Mouse (Mus musculus) intestine, embryonic 16.5 days (tissue): ENCODE measurements around the gene Ltbr. TPM values are rescaled to one million over a fixed set of nuclear protein-coding genes. Genes with fewer than 3 reads are reported as not detected.

ENCODE experiments used
- ATAC-seq: fragments of 200-750 bp; cut with Nextera tagmentation; 2 replicates; pipeline ENCODE4 v1.8.0; 2017; ENCODE audit warnings: moderate TSS enrichment, moderate library complexity
- H3K27ac ChIP-seq: fragments of 300-500 bp; sonication (generic); 2 replicates; pipeline ENCODE4 v1.5.1; 2014; ENCODE audit warnings: mild to moderate bottlenecking, low read length
- H3K27me3 ChIP-seq: fragments of 300-500 bp; sonication (generic); replicated peaks from 2 replicates; pipeline ENCODE4 v1.6.1; 2014; ENCODE audit warnings: low read length, control low read depth, mixed read lengths; ENCODE audit not compliant: control insufficient read depth, insufficient read depth
- H3K36me3 ChIP-seq: fragments of 300-500 bp; sonication (generic); 2 replicates; pipeline ENCODE4 v1.6.1; 2014; ENCODE audit warnings: low read length, control low read depth; ENCODE audit not compliant: control insufficient read depth, insufficient read depth
- H3K4me1 ChIP-seq: fragments of 300-500 bp; sonication (generic); 2 replicates; pipeline ENCODE4 v1.6.1; 2014; ENCODE audit warnings: low read length, control low read depth, mixed read lengths; ENCODE audit not compliant: control insufficient read depth, insufficient read depth
- H3K4me2 ChIP-seq: fragments of 300-500 bp; sonication (generic); 2 replicates; pipeline ENCODE4 v1.6.1; 2014; ENCODE audit warnings: low read depth, low read length, control low read depth
- H3K4me3 ChIP-seq: fragments of 300-500 bp; sonication (generic); 2 replicates; pipeline ENCODE4 v1.5.1; 2014; ENCODE audit warnings: mild to moderate bottlenecking, low read length
- H3K9ac ChIP-seq: fragments of 300-500 bp; sonication (generic); 2 replicates; pipeline ENCODE4 v1.6.1; 2014; ENCODE audit warnings: low read depth, low read length
- H3K9me3 ChIP-seq: fragments of 300-500 bp; sonication (generic); 2 replicates; pipeline ENCODE4 v1.6.1; 2016; ENCODE audit warnings: low read length, control low read depth; ENCODE audit not compliant: control insufficient read depth
- WGBS: fragments of 180-500 bp; shearing (Covaris S2); extraction: QIAGEN DNeasy Blood & Tissue Kit; methylation state at CpG from one replicate; pipeline ENCODE4 v1.1.7; 2014; 5-methylcytosine and 5-hydroxymethylcytosine counted together
- polyA plus RNA-seq: library from polyadenylated mRNA; unstranded; fragments of >200 nt; fragmentation: Nextera tagmentation; extraction: Ambion mirVana; gene quantifications from 2 replicates; pipeline ENCODE4 v1.2.1, GENCODE M21; 2015

The Ltbr gene
- polyA plus RNA-seq, 1 experiment from 2014 or later, result 106 TPM

- Histone ChIP-seq H3K4me1 (peaks cover 27% of the 10 kb centered on the region), H3K4me2 (no peak overlapping the region), H3K27me3 (no peaks in the 10 kb centered on the region), H3K4me3 (no peak overlapping the region), H3K36me3 (no peaks in the 10 kb centered on the region), H3K9ac (no peak overlapping the region), H3K9me3 (no peaks in the 10 kb centered on the region), H3K27ac (0 out of 2 replicates have a peak overlapping the region, but pooled peaks have one; percentile 29)
- no peak for ATAC-seq
- WGBS, result 66% methylated on average over 9 of the region's 9 CpGs
Observed at GRCm38 (mm10) chr6:125338791-125339660, 25.3 kb upstream of the Ltbr start.

- 77% methylated on average over 2 of the region's 2 CpGs for WGBS
- Histone ChIP-seq H3K4me3 (no peak overlapping the region), H3K9ac (no peak overlapping the region), H3K27ac (no peak overlapping the region), H3K36me3 (no peaks in the 10 kb centered on the region), H3K27me3 (no peaks in the 10 kb centered on the region), H3K4me1 (peaks cover 7% of the 10 kb centered on the region), H3K4me2 (no peak overlapping the region), H3K9me3 (no peaks in the 10 kb centered on the region)
- no peak for ATAC-seq
Observed at GRCm38 (mm10) chr6:125334356-125334755, 20.7 kb upstream of the Ltbr start.

GRCm38 (mm10) chr6:125333112-125333899 lies 19.6 kb upstream of the Ltbr start:
- peaks cover 7% of the 10 kb centered on the region for H3K4me1 ChIP-seq
- H3K27ac ChIP-seq, result no peak overlapping the region
- no peaks in the 10 kb centered on the region for H3K36me3 ChIP-seq
- ATAC-seq, result no peak
- WGBS, result 64% methylated on average over 14 of the region's 14 CpGs
- H3K9ac ChIP-seq, result no peak overlapping the region
- H3K9me3 ChIP-seq, result no peaks in the 10 kb centered on the region
- no peak overlapping the region for H3K4me3 ChIP-seq
- no peak overlapping the region for H3K4me2 ChIP-seq
- no peaks in the 10 kb centered on the region for H3K27me3 ChIP-seq

DNA sequence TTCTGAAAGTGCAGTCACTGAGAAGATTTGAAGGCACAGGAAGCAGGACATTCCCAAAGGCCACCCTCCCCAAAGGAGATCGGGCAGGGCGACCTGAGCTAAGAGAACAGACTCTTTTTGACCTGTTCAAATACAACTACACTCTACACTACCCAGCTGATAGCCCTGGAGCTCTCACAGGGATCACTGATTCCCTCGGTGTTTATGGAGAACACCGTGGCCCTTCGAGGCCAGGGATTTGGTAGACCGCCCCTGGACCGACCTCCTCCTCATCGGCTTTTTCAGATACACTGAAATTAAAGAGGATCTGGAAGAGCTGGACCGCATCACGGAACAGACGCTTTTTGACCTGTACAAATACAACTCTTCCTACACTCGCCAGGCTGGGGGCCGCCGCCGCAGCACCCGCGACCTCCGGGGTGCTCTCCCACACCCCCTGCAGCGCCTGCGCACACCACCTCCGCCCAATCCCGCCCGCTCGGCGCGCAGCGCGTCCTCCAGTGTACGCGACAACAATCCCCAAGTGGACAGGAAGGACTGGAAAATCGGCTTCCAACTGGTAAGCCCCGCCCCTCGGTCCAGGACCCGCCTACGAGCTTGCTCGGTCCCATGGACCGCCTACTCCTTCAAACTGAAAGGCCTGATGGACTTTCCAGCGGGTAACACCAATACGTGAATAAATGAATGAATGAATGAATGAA lies 17.1 kb upstream of the Ltbr start:
- Histone ChIP-seq H3K4me3 (peak overlapping the region; percentile 60), H3K36me3 (no peaks in the 10 kb centered on the region), H3K9me3 (no peaks in the 10 kb centered on the region), H3K27me3 (no peaks in the 10 kb centered on the region), H3K27ac (peak overlapping the region; percentile 12; the same call in 1 of the 2 replicates), H3K4me1 (peaks cover 7% of the 10 kb centered on the region), H3K9ac (peak overlapping the region; percentile 74), H3K4me2 (peak overlapping the region; percentile 84)
- WGBS, result 2% methylated on average over 39 of the region's 39 CpGs
- peak; percentile 96 for ATAC-seq

- Histone ChIP-seq H3K27ac (no peak overlapping the region), H3K9me3 (no peaks in the 10 kb centered on the region), H3K9ac (no peak overlapping the region), H3K36me3 (no peaks in the 10 kb centered on the region), H3K27me3 (no peaks in the 10 kb centered on the region; the same call in 1 of the 2 replicates), H3K4me1 (peaks cover 10% of the 10 kb centered on the region), H3K4me2 (no peak overlapping the region), H3K4me3 (no peak overlapping the region)
- ATAC-seq, result no peak
- WGBS, result 85% methylated on average over 5 of the region's 5 CpGs
Observed at GRCm38 (mm10) chr6:125328243-125328642, 14.6 kb upstream of the Ltbr start.

DNA sequence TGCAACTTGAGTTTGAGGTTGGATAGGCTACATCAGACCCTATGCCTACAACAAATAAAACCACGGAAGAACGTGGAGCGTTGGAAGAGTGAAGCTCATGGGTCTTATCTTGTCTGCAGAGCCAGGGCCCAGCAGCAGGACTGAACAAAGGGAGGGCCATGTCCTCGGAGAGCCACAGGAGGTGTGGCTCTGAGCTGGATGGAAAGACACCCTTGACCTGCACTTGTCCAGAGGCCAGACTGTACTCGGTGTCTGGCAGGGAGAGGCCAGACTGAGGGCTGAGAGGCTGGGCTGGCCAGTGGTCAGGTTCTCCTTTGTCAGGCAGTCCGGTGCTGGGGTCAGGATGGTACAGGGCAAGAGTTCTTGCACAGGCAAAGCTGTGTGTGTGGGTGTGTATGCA lies 11.7 kb upstream of the Ltbr start:
- Histone ChIP-seq H3K27me3 (peaks cover 15% of the 10 kb centered on the region; the same call in 1 of the 2 replicates), H3K36me3 (no peaks in the 10 kb centered on the region), H3K4me2 (no peak overlapping the region), H3K4me3 (no peak overlapping the region), H3K9me3 (no peaks in the 10 kb centered on the region), H3K27ac (no peak overlapping the region), H3K4me1 (peaks cover 11% of the 10 kb centered on the region), H3K9ac (no peak overlapping the region)
- 48% methylated on average over 6 of the region's 6 CpGs for WGBS
- peak; percentile 37 for ATAC-seq

GRCm38 (mm10) chr6:125323547-125323946 lies 9.9 kb upstream of the Ltbr start:
- Histone ChIP-seq H3K4me2 (no peak overlapping the region), H3K4me1 (peaks cover 9% of the 10 kb centered on the region; the same call in 1 of the 2 replicates), H3K9ac (no peak overlapping the region), H3K27ac (no peak overlapping the region), H3K9me3 (no peaks in the 10 kb centered on the region), H3K36me3 (no peaks in the 10 kb centered on the region), H3K4me3 (no peak overlapping the region), H3K27me3 (peaks cover 16% of the 10 kb centered on the region; the same call in 1 of the 2 replicates)
- ATAC-seq, result no peak
- WGBS, result 48% methylated on average over 6 of the region's 6 CpGs

DNA sequence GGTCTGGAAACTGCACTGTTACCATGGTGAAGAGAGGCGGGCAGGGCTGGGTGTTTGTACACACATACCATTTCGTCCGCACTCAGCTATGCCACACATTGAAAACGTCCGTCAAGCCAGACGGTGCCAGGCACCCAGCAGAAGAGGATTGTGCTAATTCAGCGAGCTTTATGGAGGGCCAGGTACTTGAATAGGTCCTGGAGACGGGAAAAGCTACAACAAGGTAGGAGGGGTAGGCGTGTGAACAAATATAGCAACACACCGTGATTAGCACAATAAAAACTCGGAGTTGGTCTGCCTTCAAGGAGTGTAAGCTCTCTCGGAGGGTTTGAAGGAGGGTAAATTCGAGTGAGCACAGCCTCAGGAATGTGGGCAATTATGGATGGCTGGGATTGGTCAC lies 9.1 kb upstream of the Ltbr start:
- Histone ChIP-seq H3K9ac (no peak overlapping the region), H3K27ac (no peak overlapping the region), H3K36me3 (no peaks in the 10 kb centered on the region), H3K27me3 (peaks cover 16% of the 10 kb centered on the region; the same call in 1 of the 2 replicates), H3K9me3 (no peaks in the 10 kb centered on the region), H3K4me2 (no peak overlapping the region), H3K4me3 (no peak overlapping the region), H3K4me1 (peaks cover 9% of the 10 kb centered on the region; the same call in 1 of the 2 replicates)
- ATAC-seq, result 0 out of 2 replicates have a peak, but pooled peaks have one; percentile 16
- WGBS, result 56% methylated on average over 13 of the region's 13 CpGs
